Mouse (Mus musculus): ENCODE results near the gene Haao.
A peak's percentile ranks its signal among the peaks of the same experiment; 100 is the strongest.
"Not testable (repeated sequence)": the region's sequence is repeated elsewhere in the genome, so short reads cannot be mapped to it uniquely, and the experiment has no call there.

Gene Haao

DNA sequence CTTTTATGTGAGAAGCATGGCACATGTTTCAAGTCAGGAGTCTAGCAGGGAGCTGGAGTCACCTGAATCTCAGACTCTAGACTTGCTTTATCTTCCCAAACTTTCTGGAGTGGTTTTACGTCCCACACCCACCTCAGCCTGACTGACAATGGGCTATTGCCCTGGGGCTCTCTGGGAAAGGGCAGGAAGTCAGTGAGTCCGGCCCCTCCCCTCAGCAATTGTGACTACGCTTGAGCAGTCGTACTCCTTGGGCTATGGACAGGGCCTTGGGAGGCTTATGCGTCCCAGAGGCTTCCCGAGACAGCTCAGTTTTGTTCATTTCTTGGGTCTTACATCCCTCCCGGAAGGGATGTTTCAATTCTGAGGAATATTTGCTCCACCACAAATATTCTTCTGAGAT, 17.6 kb upstream of the Haao start:
- DNase-seq (ENCODE audit: low spot score), result no peak

DNA sequence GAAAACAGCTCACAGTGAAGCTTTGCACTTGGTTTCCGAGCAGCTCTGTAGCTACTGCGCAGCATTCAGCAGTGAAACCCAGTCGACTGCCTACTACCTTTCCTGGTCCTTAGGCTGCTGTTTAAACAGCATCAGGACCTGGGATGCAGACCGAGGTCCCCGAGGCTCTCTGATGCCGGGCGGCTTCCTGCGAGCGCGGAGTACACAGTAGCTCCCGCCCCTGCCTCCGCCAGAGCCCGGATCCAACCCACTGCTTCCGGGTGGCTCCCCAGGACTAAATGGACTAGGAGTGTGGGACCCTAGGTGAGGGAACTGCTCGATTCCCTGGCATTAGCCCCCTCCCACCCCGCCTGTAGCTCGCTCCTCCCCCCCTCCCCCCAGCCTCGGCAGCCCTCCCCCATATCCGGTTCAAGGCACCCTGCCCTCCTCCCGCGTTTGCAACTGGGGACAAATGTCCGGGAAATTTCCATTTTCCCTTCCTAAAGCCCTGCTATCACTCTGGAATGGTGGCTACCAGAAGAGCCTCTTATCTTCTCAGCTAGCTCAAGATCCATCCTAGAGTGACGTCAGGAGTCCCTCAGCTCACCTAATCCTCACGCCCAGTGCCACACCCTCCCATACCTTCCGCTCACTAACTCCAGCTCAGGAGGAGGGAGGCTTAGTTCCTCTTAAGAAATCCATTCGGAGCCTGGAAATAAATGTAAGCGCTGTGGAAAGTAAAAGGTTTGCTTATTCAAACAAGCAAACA, 14.5 kb upstream of the Haao start:
- DNase-seq (ENCODE audit: low spot score), result no peak

DNA sequence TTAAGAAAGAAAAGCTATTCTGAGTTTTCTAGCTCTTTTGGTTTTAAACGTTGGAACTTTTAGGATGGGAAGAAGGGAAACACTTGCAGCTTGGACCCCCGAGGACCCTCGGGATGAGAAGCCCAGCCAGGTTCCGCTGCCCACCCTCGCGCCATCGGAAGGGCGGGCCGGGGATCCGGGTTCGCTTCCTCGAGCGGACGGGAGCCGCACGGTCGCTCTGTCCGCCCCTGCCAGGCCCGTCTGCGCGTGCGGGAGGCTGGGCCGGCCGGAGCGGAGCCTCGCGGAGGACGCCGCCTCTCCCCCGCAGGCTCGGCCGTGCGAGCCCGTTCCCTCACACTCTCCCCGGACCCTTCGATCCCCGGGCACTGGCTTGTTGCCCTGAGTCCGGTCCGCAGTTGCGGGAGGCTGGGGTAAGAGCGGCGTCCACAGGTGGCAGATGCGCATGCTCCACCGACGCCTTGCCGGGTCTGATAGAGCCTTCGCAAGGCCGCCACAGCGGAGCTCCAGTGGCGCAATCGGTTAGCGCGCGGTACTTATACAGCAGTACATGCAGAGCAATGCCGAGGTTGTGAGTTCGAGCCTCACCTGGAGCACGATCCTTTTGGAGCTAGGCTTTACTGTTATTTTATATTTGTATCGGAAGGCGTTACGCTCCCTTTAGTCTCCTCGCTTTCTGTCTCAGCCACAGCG, 13.8 kb upstream of the Haao start:
- DNase-seq (ENCODE audit: low spot score), result peak; percentile 94

DNA sequence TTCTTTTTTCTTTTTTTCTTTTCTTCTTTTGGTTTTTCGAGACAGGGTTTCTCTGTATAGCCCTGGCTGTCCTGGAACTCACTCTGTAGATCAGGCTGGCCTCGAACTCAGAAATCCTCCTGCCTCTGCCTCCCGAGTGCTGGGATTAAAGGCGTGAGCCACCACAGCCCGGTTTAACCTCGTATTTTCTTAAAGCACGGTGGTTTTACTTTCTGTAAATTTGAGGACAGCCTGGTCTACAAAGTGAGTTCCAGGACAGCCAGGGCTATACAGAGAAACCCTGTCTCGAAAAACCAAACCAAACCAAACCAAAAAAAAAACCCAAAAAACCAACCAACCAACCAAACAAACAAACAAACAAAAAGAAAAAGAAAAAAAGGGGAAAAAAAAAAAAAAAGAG, 13.2 kb upstream of the Haao start:
- not testable (repeated sequence) for DNase-seq (ENCODE audit: low spot score)

DNA sequence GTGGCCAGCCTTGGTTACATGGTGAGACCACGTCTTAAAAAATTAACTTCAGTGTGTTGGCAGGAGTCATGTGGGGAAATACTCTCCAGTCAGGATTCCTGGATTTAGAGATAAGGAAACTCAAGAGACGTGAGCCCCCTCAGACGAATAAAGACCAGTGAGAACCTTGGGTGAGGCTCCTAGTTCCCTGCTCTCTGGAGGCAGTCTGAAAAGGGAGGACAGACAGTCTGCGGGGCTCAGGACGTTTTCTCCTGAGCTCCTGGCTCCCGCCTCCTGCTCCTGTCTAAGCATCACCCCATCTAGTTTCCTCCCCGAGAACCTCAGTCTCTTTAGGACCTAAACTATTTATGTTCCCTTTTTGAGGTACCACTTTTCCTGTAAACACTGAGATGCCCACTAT, 12.5 kb upstream of the Haao start:
- no peak for DNase-seq (ENCODE audit: low spot score)

DNA sequence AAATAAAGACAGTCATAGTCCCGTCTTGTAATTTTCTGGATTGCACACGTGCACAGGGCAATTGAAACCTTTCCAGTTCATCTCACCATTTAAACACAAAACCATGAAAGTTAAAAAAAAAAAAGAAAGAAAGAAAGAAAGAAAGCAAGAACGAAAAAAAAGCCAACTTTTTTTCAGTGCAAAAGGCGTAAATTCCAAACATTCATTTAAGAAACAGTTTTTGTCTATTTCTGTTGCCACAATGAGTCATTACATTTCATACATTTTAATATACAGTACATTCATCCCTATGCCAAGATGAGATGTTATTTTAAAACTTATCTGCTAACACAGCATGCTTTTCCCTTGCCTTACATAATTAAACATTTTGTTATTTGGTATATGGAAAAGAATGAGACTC, 11.9 kb upstream of the Haao start:
- no peak for DNase-seq (ENCODE audit: low spot score)

DNA sequence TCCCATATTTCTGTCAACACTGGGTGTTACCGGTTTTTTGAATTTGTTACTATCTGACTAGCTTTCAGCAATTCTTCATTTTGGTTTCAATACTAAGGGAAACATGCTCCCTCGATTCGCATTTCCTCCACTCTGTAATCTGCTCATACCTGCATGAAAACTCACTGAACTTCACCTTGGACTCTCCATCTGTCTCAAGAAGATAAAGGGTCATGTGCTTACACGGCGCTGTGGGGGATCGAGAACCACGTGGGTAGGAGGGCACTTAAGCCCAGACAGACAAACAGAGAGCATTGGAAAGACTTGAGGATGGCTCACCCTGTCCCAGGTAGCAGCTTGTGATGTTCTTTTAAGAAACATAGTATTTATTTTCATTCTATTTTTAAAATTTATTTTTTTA, 10.7 kb upstream of the Haao start:
- DNase-seq (ENCODE audit: low spot score), result no peak

DNA sequence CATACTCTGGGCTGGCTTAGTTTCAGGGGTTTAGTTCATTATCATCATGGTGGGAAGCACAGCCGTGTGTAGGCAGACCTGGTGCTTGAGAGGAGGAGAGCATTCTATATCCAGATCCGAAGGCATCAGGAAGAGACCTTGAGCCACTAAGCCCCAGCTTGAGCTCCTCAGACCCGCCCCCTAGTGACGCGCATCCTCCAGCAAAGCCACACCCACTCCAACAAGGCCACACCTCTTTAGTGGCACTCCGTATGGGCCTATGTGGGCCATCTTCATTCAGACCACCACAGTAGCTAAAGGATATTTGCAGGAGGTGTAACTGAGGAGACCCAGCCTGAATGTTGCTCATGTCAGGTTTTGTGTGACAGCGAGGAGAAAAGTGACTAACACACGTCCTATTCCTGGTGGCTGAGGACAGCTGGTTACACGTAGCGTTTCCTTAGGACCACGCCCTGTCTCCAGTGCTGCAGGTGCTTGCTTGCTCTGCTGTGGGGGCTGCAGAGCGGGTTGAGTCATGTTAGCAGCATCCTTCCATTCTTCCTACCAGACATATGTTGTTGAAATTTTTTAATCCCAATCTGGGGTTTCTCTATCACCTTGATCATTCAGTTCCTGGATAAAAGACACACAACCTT, 6.6 kb upstream of the Haao start:
- no peak for DNase-seq (ENCODE audit: low spot score)

DNA sequence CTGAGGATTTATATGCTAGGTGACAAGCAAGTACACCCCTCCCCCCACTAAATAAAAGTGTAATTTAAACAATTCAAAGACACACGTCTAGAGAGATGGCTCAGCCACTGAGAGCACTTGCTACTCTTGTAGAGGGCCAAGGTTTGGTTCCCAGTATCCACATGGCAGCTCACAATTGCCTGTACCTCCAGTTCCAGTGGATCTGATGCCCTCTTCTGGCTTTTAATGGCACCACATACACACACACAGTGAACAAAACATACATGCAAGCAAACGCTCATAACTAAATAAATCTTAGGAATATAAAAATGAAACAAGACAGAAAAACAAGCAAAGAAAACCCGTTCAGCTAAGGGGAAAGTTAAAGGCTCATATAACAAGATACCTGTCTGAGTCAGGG, 6.1 kb upstream of the Haao start:
- no peak for DNase-seq (ENCODE audit: low spot score)

DNA sequence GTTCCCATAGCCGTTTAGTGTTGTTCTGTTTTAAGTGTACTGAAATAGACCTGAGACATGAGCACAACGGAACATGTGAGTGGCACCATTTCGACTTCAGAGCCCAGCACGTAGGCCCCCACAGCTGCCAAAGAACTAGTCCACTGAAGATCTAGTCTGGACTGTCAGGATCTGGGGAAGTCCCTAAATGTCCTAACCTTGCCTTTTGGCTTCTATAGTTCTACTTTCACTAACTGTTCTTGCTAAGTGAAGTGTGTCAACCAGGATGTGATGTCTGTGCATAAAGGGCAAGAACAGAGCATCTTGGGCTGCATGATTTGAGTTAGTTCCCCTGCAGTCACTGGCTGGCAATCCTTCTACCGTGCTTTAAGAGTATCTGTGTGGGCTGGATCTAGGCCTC, 3.1 kb upstream of the Haao start:
- DNase-seq (ENCODE audit: low spot score), result no peak

DNA sequence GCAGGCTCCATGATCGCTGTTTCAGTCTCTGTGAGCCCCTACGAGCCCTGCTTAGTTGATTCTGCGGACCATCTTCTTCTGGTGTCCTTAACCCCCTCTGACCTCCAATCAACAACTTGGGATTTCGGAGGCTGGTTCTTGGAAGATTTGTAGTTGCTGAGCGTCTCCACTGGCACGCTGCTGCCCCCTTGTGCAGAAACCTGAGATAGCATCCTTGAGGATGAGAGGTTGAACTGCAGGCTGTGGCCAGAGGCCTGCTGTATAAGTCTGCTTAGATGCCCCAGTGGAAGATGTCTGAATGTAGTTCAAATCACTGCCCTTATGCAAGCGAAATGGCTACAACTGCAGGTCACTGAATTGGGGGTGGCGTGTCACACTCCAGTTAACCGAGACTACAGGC, 2.7 kb upstream of the Haao start:
- peak; percentile 80 for DNase-seq (ENCODE audit: low spot score)

DNA sequence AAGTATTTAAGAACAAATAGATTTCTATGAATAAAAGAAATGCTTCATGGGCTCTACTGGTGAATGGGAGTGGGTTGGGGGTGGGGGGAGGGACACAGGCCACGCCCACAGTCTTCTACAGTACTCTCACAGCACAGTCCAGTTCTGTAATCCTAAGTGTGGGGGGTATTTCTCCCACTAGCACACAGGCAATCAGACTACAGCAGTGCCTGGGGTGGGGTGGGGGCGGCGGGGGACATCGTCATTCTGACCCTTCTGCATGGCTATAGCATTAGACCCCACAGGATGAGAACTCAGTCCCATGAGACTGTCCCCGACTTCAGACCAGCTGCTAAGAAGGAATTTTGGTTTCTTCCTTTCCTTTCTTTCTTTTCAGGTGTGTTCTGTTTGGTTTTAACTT, 2.0 kb upstream of the Haao start:
- no peak for DNase-seq (ENCODE audit: low spot score)

DNA sequence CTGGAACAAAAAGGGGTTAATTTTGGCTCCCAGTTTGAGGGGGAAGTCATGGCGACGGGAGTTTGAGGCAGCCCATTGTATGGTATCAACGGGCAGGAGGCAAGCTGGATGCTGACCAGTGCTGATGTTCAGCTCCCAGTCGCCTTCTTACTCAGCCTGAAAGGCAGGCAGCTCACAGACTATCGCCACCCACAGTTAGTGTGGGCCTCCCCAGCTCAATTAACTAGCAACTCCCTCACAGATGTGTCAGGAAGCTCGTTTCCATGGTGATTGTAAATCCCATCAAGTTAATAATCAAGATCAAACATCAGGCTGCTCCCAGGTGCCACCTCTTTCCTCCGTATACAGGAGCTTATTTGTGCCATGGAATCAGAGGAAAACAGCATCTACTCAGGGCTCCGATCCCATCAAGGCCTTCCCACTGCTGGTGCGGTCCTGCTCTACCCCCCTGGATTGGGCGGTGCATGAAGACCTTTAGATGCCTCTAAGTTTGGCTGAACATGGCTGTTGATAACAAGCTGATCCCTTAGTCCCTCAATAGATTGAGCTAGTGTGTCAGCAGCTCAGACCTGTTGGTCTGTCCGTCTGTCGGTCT, 1.4 kb upstream of the Haao start:
- DNase-seq (ENCODE audit: low spot score), result no peak

DNA sequence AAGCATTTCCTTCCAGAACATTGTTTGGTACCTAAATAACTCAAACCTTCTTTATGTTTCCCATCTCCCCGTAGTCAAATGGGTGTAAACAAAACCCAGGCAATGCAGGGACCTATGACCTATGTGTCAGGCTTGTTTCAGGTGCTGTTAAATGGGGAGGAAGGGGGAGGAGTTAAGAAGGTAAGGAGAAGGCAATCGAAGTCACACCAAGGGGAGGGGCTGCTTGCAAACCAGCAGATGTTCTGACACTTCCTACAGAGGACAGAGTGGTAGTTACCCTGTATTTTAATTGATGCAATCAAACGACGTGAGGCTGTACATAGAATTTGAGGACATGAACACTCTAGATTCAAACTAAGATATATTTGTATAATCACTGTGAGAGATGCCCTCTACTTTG, 719 bp upstream of the Haao start:
- DNase-seq (ENCODE audit: low spot score), result no peak

DNA sequence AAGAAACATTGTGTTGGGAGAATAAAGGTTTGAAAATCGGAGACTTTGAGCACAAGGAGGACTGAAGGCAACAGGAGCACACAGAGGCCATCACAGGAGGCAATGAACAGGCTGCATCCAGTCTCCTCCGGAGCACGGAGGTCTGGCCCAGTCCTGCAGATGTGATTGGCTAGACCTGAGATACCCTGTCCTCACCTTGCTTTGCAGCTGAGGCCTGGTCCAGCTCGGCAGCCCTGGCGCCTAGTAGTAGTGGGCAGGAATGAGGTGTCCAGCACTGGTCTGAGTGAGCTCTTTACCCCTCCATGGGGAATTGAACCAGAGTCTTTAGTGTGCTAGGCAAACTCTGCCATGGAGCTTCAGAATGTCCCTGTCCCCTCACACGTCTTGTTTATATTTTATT, 663 bp downstream of the Haao start:
- DNase-seq (ENCODE audit: low spot score), result no peak

DNA sequence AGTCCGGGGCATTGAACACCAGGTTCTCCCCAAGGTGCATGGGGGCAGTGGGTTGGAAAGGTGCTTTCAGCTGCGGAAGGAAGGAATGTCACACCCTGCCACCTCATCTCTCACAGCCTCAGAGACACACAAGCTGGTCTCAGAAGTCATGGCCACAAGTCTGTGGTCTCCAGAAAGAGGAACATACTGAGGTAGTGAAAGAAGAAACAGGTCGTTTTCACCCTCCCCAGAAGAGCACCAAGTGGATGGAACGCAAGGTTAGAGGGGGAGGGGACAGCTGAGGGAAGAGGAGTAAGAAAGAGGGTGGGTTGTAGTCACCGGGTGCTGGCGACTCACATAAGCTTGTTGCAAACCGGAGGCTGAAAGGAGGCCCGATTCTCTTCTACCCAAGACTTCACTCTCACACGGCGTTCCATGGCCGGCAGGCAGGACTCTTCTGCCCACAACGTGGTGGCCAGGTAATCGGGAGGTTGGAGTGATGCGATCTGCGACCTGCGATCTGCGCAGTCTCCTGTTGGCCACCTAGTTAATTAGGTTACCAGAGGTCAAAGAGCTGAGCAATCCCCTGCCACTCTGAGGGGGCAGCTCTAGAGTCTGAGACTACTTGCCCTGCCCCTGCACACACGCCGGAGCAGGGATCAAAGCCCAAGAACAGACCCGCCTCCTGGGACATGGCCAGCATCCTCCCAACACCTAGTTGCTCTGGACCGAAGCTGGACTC, 1.3 kb downstream of the Haao start:
- no peak for DNase-seq (ENCODE audit: low spot score)

DNA sequence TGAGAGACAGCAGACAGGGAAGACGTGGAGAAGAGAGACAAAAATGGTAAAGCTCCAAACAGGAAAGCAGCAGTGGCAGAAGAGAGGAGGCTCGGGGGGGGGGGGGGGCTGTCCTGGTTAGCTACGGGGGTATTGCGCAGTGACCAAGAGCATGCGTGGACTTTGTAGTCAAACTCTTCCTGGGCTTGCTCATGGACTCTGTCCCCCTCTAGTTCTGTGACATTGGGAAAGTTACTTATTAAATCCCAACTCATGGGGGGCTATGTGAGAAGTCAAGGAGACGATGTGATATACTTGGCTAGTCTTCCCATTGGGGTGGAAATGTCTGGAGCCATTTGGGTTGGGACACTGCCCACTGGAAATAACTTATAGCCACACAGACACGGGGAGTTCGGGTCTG, 2.2 kb downstream of the Haao start:
- no peak for DNase-seq (ENCODE audit: low spot score)

DNA sequence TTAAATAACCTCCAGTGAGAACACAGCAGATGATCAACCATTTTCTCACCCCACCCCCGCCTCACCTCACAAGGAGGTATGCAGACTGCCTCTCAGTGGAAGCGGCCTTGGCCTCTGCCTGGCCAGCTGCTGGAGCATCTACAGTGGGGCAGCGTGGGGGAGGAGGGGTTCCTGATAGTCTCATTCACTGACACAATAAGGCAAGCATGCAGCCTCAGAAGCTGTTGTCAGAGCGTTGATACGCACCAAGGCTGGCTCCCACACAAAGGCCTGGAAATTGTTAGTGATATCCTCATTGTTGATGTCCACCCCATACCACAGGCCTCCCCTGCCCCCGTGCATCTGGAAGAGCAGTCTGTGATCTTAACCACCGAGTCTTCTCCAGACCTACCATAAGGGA, 4.0 kb downstream of the Haao start:
- DNase-seq (ENCODE audit: low spot score), result no peak

DNA sequence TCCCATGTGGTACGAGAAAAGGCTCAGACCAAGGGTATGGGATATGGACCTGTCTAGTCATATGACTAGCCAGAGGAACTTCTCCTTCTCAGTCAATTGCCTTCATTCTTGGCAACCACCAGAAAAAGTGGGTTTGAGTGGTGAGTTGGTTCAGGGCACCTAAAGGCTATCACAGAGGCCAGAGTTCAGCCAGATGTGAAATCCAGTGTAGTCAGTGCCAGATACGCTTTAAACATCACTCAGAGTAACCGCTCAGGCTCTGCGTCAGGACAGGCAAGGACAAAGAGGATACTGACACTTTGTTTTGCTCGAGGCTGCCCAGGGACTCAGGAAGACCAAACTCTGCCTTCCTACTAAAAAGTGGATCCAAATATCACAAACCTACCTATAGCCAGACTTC, 6.8 kb downstream of the Haao start:
- DNase-seq (ENCODE audit: low spot score), result no peak

DNA sequence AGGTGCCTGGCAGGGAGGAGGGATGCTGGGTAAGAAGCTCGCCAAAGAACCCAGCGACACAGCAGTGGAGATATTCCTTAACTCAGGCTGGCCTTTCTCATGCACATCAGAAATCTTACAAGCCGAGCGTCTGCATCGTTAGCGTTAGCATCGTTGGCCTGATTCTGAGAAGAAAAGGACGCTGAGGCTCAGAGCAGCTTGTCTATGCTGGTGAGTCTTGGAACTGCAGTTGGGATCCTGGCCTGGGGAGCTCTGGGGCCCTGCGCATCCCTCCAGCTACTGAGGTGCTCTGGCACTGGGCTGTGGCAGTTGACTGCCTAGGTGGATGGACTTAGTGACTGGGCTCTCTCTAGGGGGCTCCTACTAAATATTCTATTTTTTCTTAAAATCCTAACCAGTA, 8.6 kb downstream of the Haao start:
- no peak for DNase-seq (ENCODE audit: low spot score)

DNA sequence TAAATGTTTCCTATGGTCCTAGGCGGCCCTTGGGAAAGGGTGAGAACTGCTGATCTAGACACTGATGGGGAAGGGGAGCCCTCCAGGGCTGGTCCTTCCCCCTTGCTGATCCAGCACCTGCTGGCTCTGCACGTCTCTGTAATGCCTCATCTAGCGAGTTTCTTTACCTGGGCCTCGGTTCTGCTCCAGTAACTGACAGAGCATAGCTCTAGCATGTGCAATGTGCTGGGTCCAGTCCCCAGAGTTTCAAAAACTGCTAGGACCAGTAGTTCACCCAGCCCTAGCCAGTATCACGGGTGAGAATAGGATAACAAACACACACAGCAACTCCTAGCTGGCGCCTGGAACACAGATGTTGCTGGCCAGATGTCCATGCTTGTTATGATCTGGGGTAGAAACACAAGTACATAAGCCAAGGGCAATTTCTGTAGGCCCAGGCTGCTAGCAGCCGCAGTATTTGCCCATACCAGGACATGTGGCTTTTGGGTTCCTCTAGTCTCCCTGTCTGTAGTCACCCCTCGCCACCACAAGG, 10.0 kb downstream of the Haao start:
- DNase-seq (ENCODE audit: low spot score), result no peak

DNA sequence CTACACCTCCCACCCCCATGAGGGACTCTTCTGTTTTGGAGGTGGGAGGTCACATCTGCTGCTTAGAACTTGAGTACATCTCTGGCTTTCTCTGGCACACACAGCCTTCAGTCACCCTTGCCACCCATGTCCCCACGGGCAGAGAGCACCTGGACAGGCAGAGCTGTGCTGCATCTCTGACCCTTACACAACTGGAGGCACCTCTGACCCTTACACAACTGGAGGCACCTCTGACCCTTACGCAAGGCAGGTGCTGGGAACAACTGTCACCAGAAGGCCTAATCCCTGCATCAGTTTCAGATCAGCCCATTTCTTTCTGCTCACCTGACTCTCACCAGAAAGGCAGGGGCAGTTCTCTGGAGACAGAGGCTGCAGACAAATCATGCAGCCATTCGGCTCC, 11.7 kb downstream of the Haao start:
- no peak for DNase-seq (ENCODE audit: low spot score)

Data from left cerebral cortex, adult 11 months (tissue).